Mouse (Mus musculus) heart, postnatal 0 days (tissue): Measurements from ENCODE around the gene Dcakd. TPM values are rescaled to one million over a fixed set of nuclear protein-coding genes. Genes with fewer than 3 reads are reported as not detected.

Source experiments
- ATAC-seq: fragments of 200-750 bp; cut with Nextera tagmentation; 2 replicates; pipeline ENCODE4 v1.8.0; 2017; ENCODE audit warnings: low read depth, moderate number of reproducible peaks, moderate library complexity; ENCODE audit not compliant: insufficient read depth
- DNase-seq: peaks from one replicate; pipeline ENCODE4 v3.0.0-alpha.2; 2016; ENCODE audit warnings: low spot score
- H3K27ac ChIP-seq: fragments of 300-500 bp; sonication (generic); 2 replicates; pipeline ENCODE4 v1.5.1; 2014; ENCODE audit warnings: low read depth, mild to moderate bottlenecking
- H3K27me3 ChIP-seq: fragments of 300-500 bp; sonication (generic); 2 replicates; pipeline ENCODE4 v1.6.1; 2014; ENCODE audit warnings: low read length, mixed read lengths; ENCODE audit not compliant: control insufficient read depth, insufficient read depth
- H3K36me3 ChIP-seq: fragments of 300-500 bp; sonication (generic); replicated peaks from 2 replicates; pipeline ENCODE4 v1.6.1; 2014; ENCODE audit warnings: low read length, mixed read lengths; ENCODE audit not compliant: control insufficient read depth, insufficient read depth
- H3K4me1 ChIP-seq: fragments of 300-500 bp; sonication (generic); 2 replicates; pipeline ENCODE4 v1.6.1; 2014; ENCODE audit warnings: antibody characterized with exemption; ENCODE audit not compliant: control insufficient read depth, insufficient read depth
- H3K4me2 ChIP-seq: fragments of 300-500 bp; sonication (generic); 2 replicates; pipeline ENCODE4 v1.6.1; 2014; ENCODE audit warnings: low read depth, mild to moderate bottlenecking, low read length, moderate library complexity
- H3K4me3 ChIP-seq: fragments of 300-500 bp; sonication (generic); 2 replicates; pipeline ENCODE4 v1.5.1; 2014; ENCODE audit warnings: low read depth, low read length
- H3K9ac ChIP-seq: fragments of 300-500 bp; sonication (generic); replicated peaks from 2 replicates; pipeline ENCODE4 v1.6.1; 2014; ENCODE audit warnings: low read depth, low read length, mixed read lengths
- H3K9me3 ChIP-seq: fragments of 300-500 bp; sonication (generic); replicated peaks from 2 replicates; pipeline ENCODE4 v1.6.1; 2016; ENCODE audit warnings: low read length; ENCODE audit not compliant: control insufficient read depth
- CTCF ChIP-seq: IDR thresholded peaks from 2 replicates; pipeline ENCODE4 v1.5.1; 2016; ENCODE audit warnings: antibody characterized with exemption, control low read depth, low read depth
- EP300 ChIP-seq: IDR thresholded peaks from 2 replicates; pipeline ENCODE4 v1.6.1; 2016; ENCODE audit warnings: antibody characterized with exemption, low read depth
- whole genome bisulfite sequencing: fragments of 180-500 bp; shearing (Covaris S2); extraction: QIAGEN DNeasy Blood & Tissue Kit; methylation state at CpG from one replicate; pipeline ENCODE4 v1.1.7; 2014; 5-methylcytosine and 5-hydroxymethylcytosine counted together
- polyA plus RNA-seq: library from polyadenylated mRNA; unstranded; fragments of >200 nt; fragmentation: Nextera tagmentation; extraction: Ambion mirVana; gene quantifications from 2 replicates; pipeline ENCODE4 v1.2.1, GENCODE M21; 2015
- total RNA-seq: library from RNA; depleted of rRNA; stranded (reverse); fragments of >200 nt; gene quantifications from 2 replicates; pipeline ENCODE4 v1.2.3, GENCODE M21; 2014; ENCODE audit warnings: low replicate concordance

The Dcakd gene
- total and polyA plus RNA-seq, 2 experiments from 2014 or later, result 45.2 to 64.0 TPM

DNA sequence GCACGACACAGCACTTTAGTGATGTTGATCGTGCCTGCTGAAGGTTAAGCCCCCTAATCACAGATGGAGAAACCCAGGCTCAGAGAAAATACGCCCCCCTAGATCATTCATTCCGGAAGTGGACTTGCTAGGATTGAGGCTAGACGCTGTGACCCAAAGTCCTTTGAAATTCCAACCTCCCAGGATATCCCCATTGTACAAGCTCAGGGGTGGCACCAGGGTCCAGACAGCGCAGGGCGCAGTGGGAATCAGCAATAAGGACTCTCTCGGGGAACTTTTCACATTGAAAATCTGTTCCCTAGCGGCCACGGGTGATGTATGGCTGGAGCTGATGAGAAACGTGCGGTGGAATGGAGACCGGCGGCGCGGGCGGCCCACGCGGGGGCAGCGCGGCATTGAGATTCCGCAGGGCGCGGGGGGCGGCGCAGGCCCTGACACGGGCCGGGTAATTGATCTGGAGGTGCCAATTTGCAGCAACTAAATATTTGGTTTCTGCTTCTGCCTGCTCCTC is 38.4 kb downstream of the Dcakd start:
- TF ChIP-seq EP300, result no peak
- no peak for TF ChIP-seq CTCF
- no peak overlapping the region for H3K27ac ChIP-seq
- H3K27me3 ChIP-seq, result peaks cover 42% of the 10 kb centered on the region
- H3K4me1 ChIP-seq, result 0 out of 2 replicates have a peak, but pooled peaks cover 7% of the 10 kb centered on the region
- peak overlapping the region; percentile 67 for H3K4me2 ChIP-seq
- peak overlapping the region; percentile 38 for H3K4me3 ChIP-seq
- peak overlapping the region; percentile 32 for H3K9ac ChIP-seq
- DNase-seq (no peak), ATAC-seq (no peak)
- H3K36me3 ChIP-seq, result peaks cover 8% of the 10 kb centered on the region
- no peaks in the 10 kb centered on the region for H3K9me3 ChIP-seq
- 13% methylated on average over 28 of the region's 28 CpGs for WGBS

GRCm38 (mm10) chr11:102985160-102985559 is 43.0 kb downstream of the Dcakd start:
- H3K4me2 ChIP-seq, result no peak overlapping the region
- no peak for DNase-seq
- no peak for ATAC-seq
- 66% methylated on average over 6 of the region's 6 CpGs for whole genome bisulfite sequencing
- H3K27me3 ChIP-seq, result peaks cover 21% of the 10 kb centered on the region
- H3K9me3 ChIP-seq, result no peaks in the 10 kb centered on the region
- no peak overlapping the region for H3K9ac ChIP-seq
- 0 out of 2 replicates have a peak, but pooled peaks cover 4% of the 10 kb centered on the region for H3K4me1 ChIP-seq
- H3K4me3 ChIP-seq, result no peak overlapping the region
- TF ChIP-seq CTCF, result no peak
- no peak for TF ChIP-seq EP300
- H3K36me3 ChIP-seq, result no peaks in the 10 kb centered on the region
- no peak overlapping the region for H3K27ac ChIP-seq

GRCm38 (mm10) chr11:102984615-102985014 is 43.5 kb downstream of the Dcakd start:
- DNase-seq, result no peak
- ATAC-seq, result no peak
- Histone ChIP-seq H3K27ac (no peak overlapping the region), H3K4me3 (no peak overlapping the region), H3K9ac (no peak overlapping the region), H3K36me3 (no peaks in the 10 kb centered on the region), H3K4me1 (0 out of 2 replicates have a peak, but pooled peaks cover under 1% of the 10 kb centered on the region), H3K9me3 (no peaks in the 10 kb centered on the region), H3K27me3 (peaks cover 17% of the 10 kb centered on the region), H3K4me2 (no peak overlapping the region)
- WGBS, result 56% methylated on average over 4 of the region's 4 CpGs
- no peak for TF ChIP-seq EP300
- no peak for TF ChIP-seq CTCF

DNA sequence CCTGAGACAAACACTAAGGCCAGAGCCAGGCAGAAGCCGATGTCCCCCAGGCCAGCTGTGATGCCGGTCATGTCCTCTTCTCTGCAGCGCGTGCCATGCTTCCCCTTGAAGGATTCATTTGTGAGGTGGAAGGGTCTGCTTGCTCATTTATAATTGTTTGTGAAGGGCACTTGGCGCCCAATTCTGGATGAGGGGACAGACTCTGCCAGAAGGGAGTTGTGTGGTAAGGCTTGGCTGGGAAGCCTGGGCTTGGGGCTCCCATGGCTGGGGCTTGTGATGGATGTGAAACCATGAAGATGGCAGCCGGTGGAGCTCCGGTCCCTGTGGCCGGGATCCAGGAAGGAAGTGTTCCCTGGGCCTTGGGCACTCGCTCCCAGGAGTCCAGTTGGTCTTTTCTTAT is 44.0 kb downstream of the Dcakd start:
- Histone ChIP-seq H3K27me3 (peaks cover 12% of the 10 kb centered on the region), H3K27ac (no peak overlapping the region), H3K4me1 (no peaks in the 10 kb centered on the region), H3K4me3 (no peak overlapping the region), H3K4me2 (no peak overlapping the region), H3K36me3 (no peaks in the 10 kb centered on the region), H3K9ac (no peak overlapping the region), H3K9me3 (no peaks in the 10 kb centered on the region)
- 87% methylated on average over 9 of the region's 9 CpGs for WGBS
- TF ChIP-seq CTCF, result no peak
- TF ChIP-seq EP300, result no peak
- no peak for ATAC-seq
- no peak for DNase-seq

DNA sequence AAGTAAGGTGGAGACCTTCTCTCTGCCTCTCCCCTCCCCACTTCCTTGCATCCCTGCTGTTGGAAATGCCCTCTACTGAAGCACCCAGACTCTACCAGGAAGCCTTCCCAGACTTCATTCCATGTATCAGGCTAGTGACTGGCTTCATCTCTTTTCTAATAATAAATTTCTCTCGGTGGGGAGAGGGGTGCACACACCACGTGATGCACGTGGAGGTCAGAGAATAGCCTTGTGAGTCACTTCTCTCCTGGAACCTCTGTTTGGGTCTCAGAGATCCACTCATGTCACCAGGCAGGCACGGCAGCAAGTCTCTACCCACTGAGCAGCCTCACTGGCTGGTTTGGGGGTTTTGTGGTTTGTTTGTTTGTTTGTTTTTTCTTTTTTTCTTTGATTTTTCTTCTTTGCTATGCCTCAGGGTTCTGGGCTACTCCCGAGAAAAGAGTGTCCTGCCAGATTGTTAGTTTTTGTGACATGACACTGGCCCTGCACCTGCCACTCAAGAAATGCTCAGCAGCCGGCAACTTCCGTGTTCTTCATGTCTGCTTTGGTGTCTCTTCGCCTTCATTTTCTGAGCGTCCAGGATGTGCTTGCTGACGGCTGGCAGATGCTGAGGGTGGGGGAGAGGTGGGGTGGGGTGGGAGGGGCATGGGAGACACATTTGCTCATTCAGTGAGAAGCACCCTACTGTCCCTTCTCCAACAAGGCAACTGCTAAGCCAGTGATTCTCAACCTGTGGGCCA is 46.8 kb downstream of the Dcakd start:
- Histone ChIP-seq H3K36me3 (no peaks in the 10 kb centered on the region), H3K27me3 (no peaks in the 10 kb centered on the region), H3K9me3 (no peaks in the 10 kb centered on the region), H3K9ac (no peak overlapping the region), H3K4me3 (no peak overlapping the region), H3K4me1 (0 out of 2 replicates have a peak, but pooled peaks cover 7% of the 10 kb centered on the region), H3K27ac (no peak overlapping the region), H3K4me2 (no peak overlapping the region)
- no peak for TF ChIP-seq CTCF
- TF ChIP-seq EP300, result no peak
- 40% methylated on average over 10 of the region's 10 CpGs for WGBS
- DNase-seq (no peak), ATAC-seq (no peak)
